Mouse (Mus musculus) Patski (cell line): ENCODE data around the gene Trem2. TPM values are rescaled to one million over a fixed set of nuclear protein-coding genes. Genes with fewer than 3 reads are reported as not detected.

Experiments
- ATAC-seq: fragments of 100-300 bp; one replicate; pipeline ENCODE4 v1.8.0; 2021
- CTCF ChIA-PET: fragments of 350-600 bp; sonication (Branson Sonifier 250); formaldehyde crosslinking; loops from one replicate; lab custom pipeline; 2022; ENCODE audit warnings: inconsistent platforms; lab: Charles Lee
- POLR2A ChIA-PET: fragments of 350-600 bp; sonication (Branson Sonifier 250); formaldehyde crosslinking; loops from one replicate; lab custom pipeline; 2022; ENCODE audit warnings: antibody characterized with exemption, inconsistent platforms; lab: Charles Lee
- DNase-seq: peaks from one replicate; pipeline ENCODE4 v3.0.0-alpha.2; 2011; ENCODE audit warnings: low read depth, low spot score
- H3K27me3 ChIP-seq: fragments of 371-371 bp; one replicate; pipeline ENCODE4 v1.5.1; 2021
- CTCF ChIP-seq: fragments of 100-300 bp; IDR thresholded peaks from one replicate; pipeline ENCODE4 v1.5.1; 2021
- in situ Hi-C: fragments of 300-500 bp; cut with MboI; formaldehyde crosslinking; loops from 3 replicates; pipeline ENCODE4 v1.11.1; 2018; ENCODE audit warnings: low pct_unique_long_range_greater_than_20kb, mixed read lengths
- polyA plus RNA-seq: library from polyadenylated mRNA; unstranded; gene quantifications from one replicate; pipeline ENCODE4 v1.2.3, GENCODE M21; 2021

Gene Trem2
- polyA plus RNA-seq, 1 experiment from 2014 or later = 0.45 TPM

GRCm38 (mm10) chr17:48365511-48366155 is 19.4 kb downstream of the Trem2 start:
- ChIA-PET POLR2A (no interaction called here), CTCF (no interaction called here)
- no peak for TF ChIP-seq CTCF
- DNase-seq (no peak), ATAC-seq (no peak)
- H3K27me3 ChIP-seq = no peaks in the 10 kb centered on the region
- in situ Hi-C loops = no loop called here

DNA sequence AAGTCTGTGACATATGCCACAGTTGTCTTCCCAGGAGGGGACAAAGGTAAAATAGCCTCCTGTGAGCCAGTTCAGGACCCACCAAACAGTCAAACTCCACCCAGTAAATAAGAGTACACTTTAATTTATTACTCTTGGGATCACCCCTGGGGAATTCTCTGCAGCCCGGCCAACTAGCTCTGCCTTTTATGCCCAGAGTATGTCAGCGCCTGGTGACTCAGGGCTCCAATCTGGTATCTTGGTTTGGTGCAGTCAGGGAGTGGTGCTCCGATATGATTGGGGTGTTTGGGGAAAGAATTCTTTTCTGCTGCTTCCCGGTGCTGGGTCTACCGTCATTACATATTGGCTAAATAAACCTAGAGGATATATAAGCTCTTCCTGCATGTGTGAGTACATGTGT is 20.6 kb downstream of the Trem2 start:
- POLR2A ChIA-PET = no interaction called here
- CTCF ChIA-PET = no interaction called here
- in situ Hi-C loops = no loop called here

DNA sequence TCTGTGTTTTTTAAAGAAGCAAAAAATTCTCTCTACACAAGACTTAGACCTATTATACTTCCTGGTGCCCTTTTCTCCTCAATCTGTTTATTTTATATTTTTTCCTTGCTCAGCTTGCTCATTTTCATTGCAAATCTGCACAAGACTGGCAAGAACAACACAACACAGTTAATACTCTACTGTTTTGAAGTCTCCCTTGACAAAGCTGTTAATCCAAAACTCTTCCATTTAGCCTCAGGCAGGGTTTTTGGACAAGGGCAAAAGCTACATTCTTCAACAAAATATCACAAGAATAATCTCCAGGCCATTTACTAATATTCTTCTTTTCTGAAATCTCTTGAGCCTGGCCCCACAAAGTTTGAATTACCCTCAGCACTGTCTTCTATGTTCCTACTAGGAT is 25.4 kb downstream of the Trem2 start:
- no peak for ATAC-seq
- ChIA-PET CTCF (interaction anchor here (1.0 kb wide), 1 partner anchor 9 kb away, joined by 3 read pairs; no protein-coding TSS in a partner anchor), POLR2A (no interaction called here)
- H3K27me3 ChIP-seq = no peaks in the 10 kb centered on the region
- in situ Hi-C loops = no loop called here
- no peak for TF ChIP-seq CTCF
- DNase-seq = no peak

More for the DNA sequence above, 20.6 kb downstream of the Trem2 start:
- no peaks in the 10 kb centered on the region for H3K27me3 ChIP-seq
- DNase-seq = no peak
- ATAC-seq = no peak
- TF ChIP-seq CTCF = no peak

GRCm38 (mm10) chr17:48372987-48373386 is 26.8 kb downstream of the Trem2 start:
- no peak for TF ChIP-seq CTCF
- ChIA-PET POLR2A (no interaction called here), CTCF (no interaction called here)
- ATAC-seq = no peak
- DNase-seq = no peak
- in situ Hi-C loops = no loop called here
- H3K27me3 ChIP-seq = no peaks in the 10 kb centered on the region

DNA sequence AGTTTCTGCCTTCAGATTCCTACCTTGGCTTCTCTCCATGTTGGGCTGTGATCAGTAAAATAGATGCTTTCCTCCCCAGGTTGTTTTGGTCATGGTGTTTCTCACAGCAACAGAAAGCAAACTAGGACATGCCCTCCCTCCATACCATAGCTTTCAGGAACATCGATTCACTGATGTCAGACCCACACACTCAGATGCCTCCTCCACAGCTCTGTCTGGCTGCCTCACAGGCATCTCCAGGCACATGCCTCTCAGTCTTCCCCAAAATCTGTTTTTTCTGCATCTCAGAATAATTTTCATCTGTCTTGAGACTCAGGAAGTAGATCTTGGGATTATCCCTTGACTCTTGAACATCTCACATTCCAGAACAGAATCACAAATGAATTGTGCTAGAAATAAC is 29.9 kb downstream of the Trem2 start:
- TF ChIP-seq CTCF = no peak
- ATAC-seq (no peak), DNase-seq (no peak)
- in situ Hi-C loops = no loop called here
- H3K27me3 ChIP-seq = no peaks in the 10 kb centered on the region
- CTCF ChIA-PET = no interaction called here
- POLR2A ChIA-PET = no interaction called here

DNA sequence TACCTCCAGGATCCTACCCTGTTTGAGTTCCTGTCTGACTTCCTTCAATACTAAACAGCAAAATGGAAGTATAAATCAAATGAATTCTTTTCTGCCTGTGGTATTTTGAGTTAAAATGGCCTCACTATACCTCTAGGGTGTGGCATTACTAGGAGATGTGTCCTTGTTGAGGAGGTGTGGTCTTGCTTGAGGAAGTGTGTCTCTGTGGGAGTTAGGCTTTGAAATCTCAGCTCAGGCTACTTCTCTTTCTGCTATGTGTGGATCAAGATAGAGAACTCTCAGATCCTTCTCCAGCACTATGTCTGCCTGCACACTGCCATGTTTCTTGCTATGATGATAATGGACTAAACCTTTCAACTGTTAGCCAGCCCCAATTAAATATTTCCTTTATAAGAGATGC is 32.8 kb downstream of the Trem2 start:
- ChIA-PET CTCF (no interaction called here), POLR2A (no interaction called here)
- no peaks in the 10 kb centered on the region for H3K27me3 ChIP-seq
- DNase-seq = no peak
- in situ Hi-C loops = no loop called here
- no peak for TF ChIP-seq CTCF
- no peak for ATAC-seq

GRCm38 (mm10) chr17:48385786-48386461 is 39.7 kb downstream of the Trem2 start:
- ChIA-PET CTCF (no interaction called here), POLR2A (no interaction called here)
- TF ChIP-seq CTCF = no peak
- DNase-seq (no peak), ATAC-seq (no peak)
- H3K27me3 ChIP-seq = no peaks in the 10 kb centered on the region
- in situ Hi-C loops = no loop called here

DNA sequence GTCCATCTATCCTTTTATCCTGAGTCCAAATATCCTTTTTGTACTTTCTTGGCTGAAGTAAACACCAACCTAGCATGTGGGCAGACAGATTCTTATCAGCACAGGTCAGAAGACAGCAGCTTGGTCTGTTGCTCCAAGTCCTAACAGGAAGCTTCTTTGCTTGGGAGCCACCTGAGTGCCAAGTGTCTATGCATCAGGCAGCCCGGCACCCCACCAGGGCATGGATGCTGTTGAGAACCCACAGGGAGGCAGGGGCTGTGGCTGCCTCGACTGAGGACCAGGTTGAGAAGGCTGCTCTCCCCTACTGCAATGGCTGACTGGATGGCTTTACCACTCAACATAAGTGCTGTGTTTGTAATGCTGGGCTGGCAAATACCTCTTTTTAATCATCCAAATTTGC is 42.5 kb downstream of the Trem2 start:
- ChIA-PET CTCF (interaction anchor here (1.5 kb wide), 1 partner anchor 8 kb away, joined by 3 read pairs; no protein-coding TSS in a partner anchor), POLR2A (no interaction called here)
- H3K27me3 ChIP-seq = no peaks in the 10 kb centered on the region
- no peak for TF ChIP-seq CTCF
- ATAC-seq (no peak), DNase-seq (no peak)
- in situ Hi-C loops = no loop called here

GRCm38 (mm10) chr17:48389442-48389841 is 43.2 kb downstream of the Trem2 start:
- ATAC-seq (no peak), DNase-seq (no peak)
- POLR2A ChIA-PET = no interaction called here
- CTCF ChIA-PET = interaction anchor here (1.5 kb wide), 1 partner anchor 9 kb away, joined by 3 read pairs; no protein-coding TSS in a partner anchor
- in situ Hi-C loops = no loop called here
- H3K27me3 ChIP-seq = no peaks in the 10 kb centered on the region
- no peak for TF ChIP-seq CTCF

DNA sequence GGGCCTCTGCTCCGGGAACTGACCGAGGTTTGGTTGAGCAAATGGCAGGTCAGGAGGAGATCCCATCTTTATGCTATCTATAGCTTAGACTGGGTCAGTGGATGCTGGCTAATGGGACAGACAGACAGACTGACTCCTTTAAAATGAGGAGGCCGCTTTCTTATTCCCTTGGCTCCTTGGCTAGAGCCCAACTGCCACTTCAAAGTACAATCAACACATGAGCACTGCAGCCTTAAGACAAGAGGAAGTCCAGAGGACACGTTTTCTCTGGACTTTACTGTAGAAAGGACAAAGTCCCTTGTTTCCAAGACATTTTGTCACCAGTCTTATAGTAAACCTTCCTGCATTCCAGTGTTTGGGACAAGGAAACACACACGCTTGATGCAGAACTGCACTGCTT is 45.2 kb downstream of the Trem2 start:
- no peak for ATAC-seq
- TF ChIP-seq CTCF = no peak
- in situ Hi-C loops = no loop called here
- ChIA-PET CTCF (no interaction called here), POLR2A (no interaction called here)
- no peaks in the 10 kb centered on the region for H3K27me3 ChIP-seq
- no peak for DNase-seq

- ATAC-seq (no peak), DNase-seq (no peak)
- no peak for TF ChIP-seq CTCF
- no peaks in the 10 kb centered on the region for H3K27me3 ChIP-seq
- ChIA-PET CTCF (no interaction called here), POLR2A (no interaction called here)
- in situ Hi-C loops = no loop called here
Observed at GRCm38 (mm10) chr17:48392616-48393015, 46.4 kb downstream of the Trem2 start.
